Comparison of ENCODE assay signal across 8 mouse cellular contexts in the genomic region with DNA sequence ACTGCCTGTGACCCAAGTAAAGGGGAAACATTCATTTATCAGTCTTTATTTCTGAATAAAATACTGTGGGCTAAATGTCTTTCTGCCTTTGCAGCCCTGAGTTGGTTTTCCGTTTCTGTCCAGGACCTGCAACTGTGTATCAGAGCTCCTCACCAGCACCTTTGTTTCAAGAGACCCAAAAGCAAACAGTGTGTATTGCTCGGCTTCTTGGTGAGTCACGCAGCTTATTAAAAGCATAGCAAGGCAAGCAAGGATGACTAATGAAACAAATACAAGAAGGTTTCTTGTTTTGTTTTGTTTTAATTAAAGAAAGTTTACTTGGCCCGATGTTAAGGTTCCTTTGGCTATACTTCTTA. TPM values are rescaled to one million over a fixed set of nuclear protein-coding genes. Genes with fewer than 3 reads are reported as not detected.
DNase-seq lines count a peak whose midpoint lies in the region; ATAC-seq and TF ChIP-seq lines count a peak whose summit lies in the region.

A gene (plus strand): TSS at position 115 of the 356 bp plus-strand sequence.

- H3K27ac ChIP-seq in kidney, adult 2 months (ENCODE audit: insufficient read depth, low read depth, low read length): peak within 1 kb of the TSS; percentile 37; the same call in 1 of the 2 replicates
- H3K27ac ChIP-seq in hindbrain, embryonic 16.5 days (ENCODE audit: low read depth, low read length): no peak within 1 kb of the TSS
- H3K27ac ChIP-seq in liver, postnatal 0 days (ENCODE audit: low read depth): peak within 1 kb of the TSS; percentile 82

- no peaks in the 10 kb centered on the region for H3K9me3 ChIP-seq in hindbrain, embryonic 16.5 days (ENCODE audit: control insufficient read depth, low read length)
- H3K9me3 ChIP-seq in liver, postnatal 0 days (ENCODE audit: low read length): no peaks in the 10 kb centered on the region

- TF ChIP-seq EP300 in liver, postnatal 0 days (IDR thresholded peaks at IDR 0.05; ENCODE audit: low read depth): no peak

- H3K36me3 ChIP-seq in kidney, adult 2 months (ENCODE audit: control insufficient read depth, insufficient read depth, low read length): no peaks in the 10 kb centered on the region
- no peaks in the 10 kb centered on the region for H3K36me3 ChIP-seq in hindbrain, embryonic 16.5 days (ENCODE audit: control insufficient read depth, insufficient read depth, low read length)
- no peaks in the 10 kb centered on the region for H3K36me3 ChIP-seq in liver, postnatal 0 days (replicated peaks; ENCODE audit: insufficient read depth, low read length)

- no peak within 1 kb of the TSS for H3K9ac ChIP-seq in hindbrain, embryonic 16.5 days (ENCODE audit: low read depth, low read length)
- no peak within 1 kb of the TSS for H3K9ac ChIP-seq in liver, postnatal 0 days (replicated peaks)

- ATAC-seq in hindbrain, embryonic 16.5 days: no peak
- no peak for ATAC-seq in liver, postnatal 0 days

- H3K4me2 ChIP-seq in hindbrain, embryonic 16.5 days (ENCODE audit: low read length): no peak within 1 kb of the TSS
- peak within 1 kb of the TSS; percentile 32 for H3K4me2 ChIP-seq in liver, postnatal 0 days (ENCODE audit: low read depth, low read length)

- TF ChIP-seq POLR2A in kidney, adult 2 months (IDR thresholded peaks at IDR 0.05; ENCODE audit: low read depth, low read length): no peak

- no peak for TF ChIP-seq CTCF in kidney, adult 2 months (conservative IDR thresholded peaks at IDR 0.05; ENCODE audit: insufficient read depth, insufficient read length, low read depth, low read length)
- no peak for TF ChIP-seq CTCF in liver, postnatal 0 days (IDR thresholded peaks at IDR 0.05; ENCODE audit: low read depth)

- H3K27me3 ChIP-seq in kidney, adult 2 months (replicated peaks; ENCODE audit: control insufficient read depth, insufficient read depth, low read length): no peaks in the 10 kb centered on the region
- H3K27me3 ChIP-seq in hindbrain, embryonic 16.5 days (replicated peaks; ENCODE audit: control insufficient read depth, insufficient read depth, low read length): no peaks in the 10 kb centered on the region
- H3K27me3 ChIP-seq in liver, postnatal 0 days (ENCODE audit: insufficient read depth, low read length): no peaks in the 10 kb centered on the region

- H3K4me1 ChIP-seq in kidney, adult 2 months (ENCODE audit: control insufficient read depth, insufficient read depth, low read length): no peaks in the 10 kb centered on the region
- H3K4me1 ChIP-seq in hindbrain, embryonic 16.5 days (ENCODE audit: control insufficient read depth, insufficient read depth, low read depth, low read length): no peaks in the 10 kb centered on the region
- H3K4me1 ChIP-seq in liver, postnatal 0 days (ENCODE audit: insufficient read depth): peaks cover 39% of the 10 kb centered on the region

- H3K4me3 ChIP-seq in kidney, adult 2 months (ENCODE audit: insufficient read depth, low read depth, low read length): no peak within 1 kb of the TSS
- H3K4me3 ChIP-seq in hindbrain, embryonic 16.5 days (ENCODE audit: low read length): no peak within 1 kb of the TSS
- H3K4me3 ChIP-seq in liver, postnatal 0 days (ENCODE audit: low read depth, low read length): no peak within 1 kb of the TSS

- 51% methylated on average over 4 of the region's 4 CpGs for WGBS in kidney, adult 2 months
- WGBS in hindbrain, embryonic 16.5 days: 64% methylated on average over 4 of the region's 4 CpGs
- WGBS in liver, postnatal 0 days (ENCODE audit: insufficient replicate concordance): 34% methylated on average over 4 of the region's 4 CpGs

- no peak for DNase-seq in kidney, adult 2 months
- DNase-seq in kidney, postnatal 25 days: no peak
- DNase-seq in adrenal gland, adult 2 months: no peak
- DNase-seq in gastrocnemius, adult 8-10 months (ENCODE audit: low spot score in 2 of 2): no peak
- no peak for DNase-seq in liver, postnatal 0 days
- DNase-seq in Muller cell, postnatal 12 days (ENCODE audit: inconsistent ontology term): no peak
- DNase-seq in cerebellum, postnatal 36 days: no peak

RNA-seq across cellular contexts. Expression of the gene that starts here (rescaled TPM):
- polyA plus RNA-seq in kidney, adult 2 months (2012; rRNA removed): 32.3 and 33.2 TPM in 2 replicates
- 10 to 100 TPM; 28.6 to 34.3 TPM for total RNA-seq in adrenal gland, adult 2 months (2021)
- 30.7 and 39.4 TPM in 2 replicates for polyA plus RNA-seq in adrenal gland, adult 2 months (2012; rRNA removed)
- total RNA-seq in gastrocnemius, adult 8-10 months (2022): 10 to 100 TPM; 14.0 to 17.5 (median 15.7) TPM
- 59.6 and 63.8 TPM in 2 replicates for polyA plus RNA-seq in hindbrain, embryonic 16.5 days (2015; fragmentation: Nextera tagmentation; extraction: Ambion mirVana)
- 29.1 and 29.9 TPM in 2 replicates for polyA plus RNA-seq in liver, postnatal 0 days (2015; fragmentation: Nextera tagmentation; extraction: Ambion mirVana)
